Mouse (Mus musculus): ENCODE measurements around the gene BC051142.

DNA sequence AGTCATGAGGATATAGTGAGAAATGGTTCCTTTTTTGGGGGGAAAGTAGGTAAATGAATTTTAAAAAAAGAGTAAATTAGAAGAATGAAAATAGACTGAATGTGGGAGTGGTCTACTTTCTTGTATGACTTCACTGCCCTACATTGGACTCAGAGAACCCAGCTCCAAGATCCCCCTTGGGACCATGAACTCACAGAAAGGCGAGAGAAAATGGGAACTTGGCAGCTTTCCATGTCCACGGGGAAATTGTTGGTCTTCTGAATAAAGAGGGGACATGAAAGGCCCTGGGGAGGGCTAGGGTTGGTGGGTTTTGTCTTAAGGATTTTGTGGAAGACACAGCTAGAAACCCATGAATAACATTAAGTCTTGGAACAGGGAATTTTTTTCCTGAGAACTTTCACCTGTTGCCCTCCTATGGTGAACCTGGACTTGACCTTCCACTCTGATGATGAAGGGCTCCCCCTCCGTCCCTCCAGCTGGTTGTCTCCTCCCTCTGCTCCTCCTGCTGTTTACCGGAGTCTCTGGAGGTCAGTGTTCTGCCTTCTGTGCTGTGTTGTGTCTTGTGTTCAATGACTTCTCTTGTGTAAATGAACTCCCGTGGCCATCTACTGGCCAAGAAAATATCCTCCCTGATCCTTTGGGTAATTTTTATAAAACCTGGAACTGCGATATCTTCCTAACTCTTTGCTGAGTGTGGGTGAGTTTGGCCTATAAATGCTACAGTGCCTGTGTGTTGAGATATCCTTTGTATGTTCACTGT, 21.0 kb upstream of the BC051142 start:
- TF ChIP-seq POLR2A (IDR thresholded peaks at IDR 0.05; ENCODE audit: extremely low read depth, insufficient read depth, low read length) (no peak), CTCF (IDR thresholded peaks at IDR 0.05; ENCODE audit: extremely low read depth, insufficient read depth, low read length) (no peak)
